Mouse (Mus musculus) embryonic facial prominence, embryonic 11.5 days (tissue): ENCODE results near the gene Tmem230. TPM values are rescaled to one million over a fixed set of nuclear protein-coding genes. Genes with fewer than 3 reads are reported as not detected.

Experiments
- ATAC-seq: fragments of 200-750 bp; cut with Nextera tagmentation; replicated peaks from 2 replicates; pipeline ENCODE4 v1.8.0; 2017; ENCODE audit warnings: low read depth; ENCODE audit not compliant: insufficient number of reproducible peaks, low FRiP score, low TSS enrichment
- DNase-seq: peaks from one replicate; pipeline ENCODE4 v3.0.0-alpha.2; 2015; ENCODE audit warnings: low spot score
- H3K27ac ChIP-seq: fragments of 300-500 bp; sonication (generic); replicated peaks from 2 replicates; pipeline ENCODE4 v1.5.1; 2014; ENCODE audit warnings: mild to moderate bottlenecking, low read depth, low read length, control low read depth
- H3K27me3 ChIP-seq: fragments of 300-500 bp; sonication (generic); 2 replicates; pipeline ENCODE4 v1.6.1; 2014; ENCODE audit warnings: mild to moderate bottlenecking, low read length, moderate library complexity, mixed read lengths; ENCODE audit not compliant: control insufficient read depth, insufficient read depth
- H3K36me3 ChIP-seq: fragments of 300-500 bp; sonication (generic); replicated peaks from 2 replicates; pipeline ENCODE4 v1.6.1; 2014; ENCODE audit warnings: low read depth, mild to moderate bottlenecking, low read length, moderate library complexity, mixed read lengths; ENCODE audit not compliant: control insufficient read depth, insufficient read depth
- H3K4me1 ChIP-seq: fragments of 300-500 bp; sonication (generic); 2 replicates; pipeline ENCODE4 v1.6.1; 2014; ENCODE audit warnings: low read length, mixed read lengths; ENCODE audit not compliant: control insufficient read depth, insufficient read depth
- H3K4me2 ChIP-seq: fragments of 300-500 bp; sonication (generic); 2 replicates; pipeline ENCODE4 v1.6.1; 2014; ENCODE audit warnings: low read depth, mild to moderate bottlenecking, control low read depth, low read length, moderate library complexity
- H3K4me3 ChIP-seq: fragments of 300-500 bp; sonication (generic); 2 replicates; pipeline ENCODE4 v1.5.1; 2014; ENCODE audit warnings: low read depth, low read length, control low read depth
- H3K9ac ChIP-seq: fragments of 300-500 bp; sonication (generic); replicated peaks from 2 replicates; pipeline ENCODE4 v1.6.1; 2014; ENCODE audit warnings: mild to moderate bottlenecking, control low read depth, low read length
- H3K9me3 ChIP-seq: fragments of 300-500 bp; sonication (generic); replicated peaks from 2 replicates; pipeline ENCODE4 v1.6.1; 2016; ENCODE audit warnings: mild to moderate bottlenecking, low read length, inconsistent platforms, mixed read lengths; ENCODE audit not compliant: control insufficient read depth
- WGBS: fragments of 180-500 bp; shearing (Covaris S2); extraction: QIAGEN DNeasy Blood & Tissue Kit; methylation state at CpG from one replicate; pipeline ENCODE4 v1.1.7; 2014; 5-methylcytosine and 5-hydroxymethylcytosine counted together
- polyA plus RNA-seq: library from polyadenylated mRNA; unstranded; fragments of >200 nt; fragmentation: Nextera tagmentation; extraction: Ambion mirVana; gene quantifications from 2 replicates; pipeline ENCODE4 v1.2.1, GENCODE M21; 2014

Gene Tmem230
- polyA plus RNA-seq, 1 experiment from 2014 or later, result 51.3 TPM

DNA sequence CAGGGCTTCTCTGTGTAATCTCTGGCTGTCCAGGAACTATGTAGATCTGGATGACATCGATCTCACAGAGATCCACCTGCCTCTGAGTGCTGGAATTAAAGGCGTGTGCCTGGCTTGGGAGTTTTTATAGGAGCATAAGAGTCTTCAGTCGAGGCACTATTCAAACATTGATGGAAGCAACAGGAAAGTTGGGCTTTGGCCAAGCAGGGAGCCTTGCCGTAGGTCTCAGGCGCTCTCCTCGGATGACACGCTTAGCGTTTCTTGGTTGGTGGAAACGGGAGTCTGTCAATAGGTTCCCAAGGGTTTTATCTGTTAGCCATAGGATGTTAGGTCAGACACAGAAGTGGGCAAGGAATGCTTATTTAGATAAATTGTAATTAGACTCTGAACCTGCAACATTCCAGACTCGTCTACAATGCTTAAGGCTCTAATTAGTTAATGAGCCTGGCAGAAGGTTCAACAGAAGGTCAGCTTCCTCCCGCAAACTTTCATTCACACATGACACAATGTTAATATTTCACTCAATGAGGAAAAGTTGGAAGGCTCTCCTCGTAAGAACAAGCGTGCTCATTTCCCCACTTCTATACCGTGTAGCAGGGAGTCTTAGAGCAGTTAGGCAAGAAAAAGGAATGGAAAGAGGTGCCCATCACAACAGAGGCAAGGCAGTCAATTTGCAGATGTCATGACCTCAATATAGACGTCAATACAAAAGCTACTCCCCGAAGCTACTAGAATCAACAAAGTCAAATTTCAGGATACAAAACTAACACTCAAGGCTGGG is 13.4 kb downstream of the Tmem230 start:
- no peaks in the 10 kb centered on the region for H3K27me3 ChIP-seq
- H3K9me3 ChIP-seq, result no peaks in the 10 kb centered on the region
- H3K4me1 ChIP-seq, result no peaks in the 10 kb centered on the region
- no peak overlapping the region for H3K4me2 ChIP-seq
- ATAC-seq (no peak), DNase-seq (no peak)
- H3K9ac ChIP-seq, result no peak overlapping the region
- H3K4me3 ChIP-seq, result no peak overlapping the region
- WGBS, result 61% methylated on average over 16 of the region's 16 CpGs
- H3K27ac ChIP-seq, result no peak overlapping the region
- H3K36me3 ChIP-seq, result no peaks in the 10 kb centered on the region

DNA sequence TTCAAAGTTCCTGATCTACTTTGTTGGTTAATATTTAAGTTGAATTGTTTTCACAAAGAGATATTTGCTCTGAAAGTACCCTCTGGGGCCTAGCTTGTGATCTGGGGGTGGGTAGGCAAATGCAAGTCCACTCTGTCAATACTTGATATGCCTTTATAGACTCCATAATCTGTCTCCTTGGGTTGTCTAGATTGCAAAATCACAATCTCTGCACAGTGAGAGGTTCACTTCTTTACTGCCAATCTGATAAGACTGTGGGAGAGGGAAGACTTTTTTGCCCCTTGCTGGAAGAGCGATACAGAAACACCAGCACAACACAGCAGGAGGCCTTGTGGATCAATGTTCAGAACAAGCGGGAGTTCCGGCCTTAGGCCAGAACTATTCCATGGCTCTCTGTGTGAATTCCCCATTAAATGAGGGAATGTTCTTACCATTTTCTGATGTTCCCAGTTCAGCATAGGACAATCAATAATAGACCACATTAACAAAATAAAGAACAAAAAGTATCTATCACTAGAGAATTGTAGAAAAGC is 15.1 kb downstream of the Tmem230 start:
- Histone ChIP-seq H3K4me2 (no peak overlapping the region), H3K9me3 (no peaks in the 10 kb centered on the region), H3K4me3 (no peak overlapping the region), H3K9ac (no peak overlapping the region), H3K27ac (no peak overlapping the region), H3K4me1 (no peaks in the 10 kb centered on the region), H3K36me3 (no peaks in the 10 kb centered on the region), H3K27me3 (no peaks in the 10 kb centered on the region)
- no peak for ATAC-seq
- WGBS, result 81% methylated on average over 3 of the region's 3 CpGs
- DNase-seq, result no peak

DNA sequence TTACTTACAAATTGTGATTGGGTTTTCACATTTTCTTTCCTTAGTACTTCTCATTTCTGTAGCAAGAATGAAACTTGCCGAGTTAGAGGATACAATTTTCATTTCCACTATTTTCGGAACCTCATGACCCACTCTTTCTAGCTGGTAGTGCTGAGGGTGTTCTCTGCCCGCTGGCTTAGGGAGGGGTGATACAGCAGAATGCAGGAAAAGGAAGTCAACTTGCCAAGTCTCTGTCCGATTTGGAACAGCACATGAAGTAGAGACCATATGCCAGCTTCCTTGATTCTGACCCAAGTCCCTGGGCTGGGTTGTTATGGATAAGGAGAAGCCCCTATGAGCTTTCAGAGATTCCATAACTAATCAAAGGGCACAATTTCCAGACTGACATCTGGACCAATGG is 23.2 kb downstream of the Tmem230 start:
- ATAC-seq (no peak), DNase-seq (no peak)
- 82% methylated on average over 4 of the region's 4 CpGs for WGBS
- Histone ChIP-seq H3K4me2 (no peak overlapping the region), H3K9me3 (no peaks in the 10 kb centered on the region), H3K9ac (no peak overlapping the region), H3K27me3 (no peaks in the 10 kb centered on the region), H3K4me3 (no peak overlapping the region), H3K4me1 (no peaks in the 10 kb centered on the region), H3K27ac (no peak overlapping the region), H3K36me3 (no peaks in the 10 kb centered on the region)

DNA sequence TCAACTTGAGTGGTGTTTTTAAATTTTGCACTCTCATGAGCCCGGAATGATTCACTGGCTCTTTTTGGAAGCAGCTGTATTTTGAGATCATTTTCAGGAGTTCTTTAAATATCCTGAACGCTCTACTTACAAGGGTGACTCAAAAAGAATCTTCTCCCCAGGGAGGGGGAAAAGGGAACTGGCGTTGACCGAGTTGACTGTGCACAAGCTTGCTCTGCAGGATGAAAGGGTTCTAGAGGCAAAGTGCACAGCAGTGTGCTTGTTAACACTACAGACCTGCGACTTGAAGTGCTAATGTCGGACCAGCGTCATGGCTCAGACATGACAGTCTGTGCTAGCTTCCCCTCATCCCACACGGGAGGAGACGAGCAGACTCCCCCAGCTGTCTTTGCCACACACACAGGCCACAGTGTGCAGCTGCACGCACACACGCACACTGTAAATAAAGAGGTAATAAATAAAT is 26.0 kb downstream of the Tmem230 start:
- H3K27me3 ChIP-seq, result no peaks in the 10 kb centered on the region
- H3K9me3 ChIP-seq, result no peaks in the 10 kb centered on the region
- H3K4me3 ChIP-seq, result no peak overlapping the region
- H3K27ac ChIP-seq, result no peak overlapping the region
- DNase-seq (no peak), ATAC-seq (no peak)
- no peaks in the 10 kb centered on the region for H3K4me1 ChIP-seq
- H3K9ac ChIP-seq, result no peak overlapping the region
- no peaks in the 10 kb centered on the region for H3K36me3 ChIP-seq
- WGBS, result 72% methylated on average over 11 of the region's 11 CpGs
- no peak overlapping the region for H3K4me2 ChIP-seq

DNA sequence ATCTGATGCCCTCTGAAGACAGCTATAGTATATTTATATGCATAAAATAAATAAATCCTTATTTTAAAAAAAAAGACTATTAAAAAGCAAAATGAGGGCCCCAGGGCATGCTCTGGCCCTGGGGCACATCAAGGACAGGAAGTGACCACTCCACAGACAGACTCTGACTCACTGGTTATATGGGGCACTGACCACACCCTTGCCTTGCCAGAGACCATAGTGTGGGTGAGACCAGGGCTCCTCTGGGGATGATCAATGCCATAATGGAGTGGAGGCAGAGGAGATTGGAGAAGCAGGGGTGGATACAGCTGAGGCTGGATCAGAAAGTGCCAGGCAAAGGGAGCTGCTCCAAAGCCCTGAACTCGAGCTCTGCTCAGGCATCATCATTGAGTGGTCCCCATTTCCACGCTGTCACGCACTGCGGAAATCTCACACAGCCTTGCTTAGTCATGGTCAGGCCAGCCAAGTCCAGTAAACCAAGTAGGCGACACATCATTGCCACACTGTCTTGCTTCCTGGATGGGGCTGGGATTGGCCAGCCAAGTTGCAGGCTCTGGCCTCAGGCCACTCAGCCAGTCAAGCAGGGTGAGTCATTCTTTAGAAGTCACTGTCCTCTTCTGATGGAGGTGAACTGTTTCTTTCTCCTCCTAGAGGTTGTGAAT is 35.5 kb downstream of the Tmem230 start:
- Histone ChIP-seq H3K36me3 (no peaks in the 10 kb centered on the region), H3K4me1 (no peaks in the 10 kb centered on the region), H3K9ac (no peak overlapping the region), H3K9me3 (no peaks in the 10 kb centered on the region), H3K27ac (no peak overlapping the region), H3K4me3 (no peak overlapping the region), H3K4me2 (no peak overlapping the region), H3K27me3 (no peaks in the 10 kb centered on the region)
- WGBS, result 85% methylated on average over 5 of the region's 5 CpGs
- DNase-seq, result no peak
- ATAC-seq, result no peak

DNA sequence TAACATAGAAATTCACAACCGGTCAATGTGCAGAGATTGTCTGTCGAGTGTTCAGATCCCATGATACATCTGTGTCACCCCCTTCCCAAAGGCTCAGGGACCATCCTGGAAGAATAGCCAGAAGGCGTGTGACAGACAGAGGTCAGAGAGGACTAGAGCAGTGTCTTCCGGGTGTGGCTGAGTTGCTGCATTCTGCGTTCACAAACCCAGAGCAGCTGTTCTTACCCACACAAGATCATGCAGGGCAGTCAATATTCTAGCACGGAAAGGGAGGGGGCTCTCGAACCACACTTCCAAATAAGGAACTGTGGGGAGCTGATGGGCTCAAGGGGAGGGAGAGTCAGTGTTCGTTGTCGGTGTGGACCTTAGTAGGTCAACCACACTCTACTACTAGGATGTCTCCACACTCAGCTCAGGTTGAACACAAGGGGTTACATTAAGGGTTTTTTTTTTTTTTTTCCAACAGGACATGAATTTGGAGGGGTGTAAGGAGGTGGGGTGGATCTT is 36.7 kb downstream of the Tmem230 start:
- Histone ChIP-seq H3K4me3 (no peak overlapping the region), H3K9me3 (no peaks in the 10 kb centered on the region), H3K4me2 (no peak overlapping the region), H3K4me1 (no peaks in the 10 kb centered on the region), H3K9ac (no peak overlapping the region), H3K36me3 (no peaks in the 10 kb centered on the region), H3K27ac (no peak overlapping the region), H3K27me3 (no peaks in the 10 kb centered on the region)
- 81% methylated on average over 9 of the region's 9 CpGs for WGBS
- ATAC-seq (no peak), DNase-seq (no peak)

DNA sequence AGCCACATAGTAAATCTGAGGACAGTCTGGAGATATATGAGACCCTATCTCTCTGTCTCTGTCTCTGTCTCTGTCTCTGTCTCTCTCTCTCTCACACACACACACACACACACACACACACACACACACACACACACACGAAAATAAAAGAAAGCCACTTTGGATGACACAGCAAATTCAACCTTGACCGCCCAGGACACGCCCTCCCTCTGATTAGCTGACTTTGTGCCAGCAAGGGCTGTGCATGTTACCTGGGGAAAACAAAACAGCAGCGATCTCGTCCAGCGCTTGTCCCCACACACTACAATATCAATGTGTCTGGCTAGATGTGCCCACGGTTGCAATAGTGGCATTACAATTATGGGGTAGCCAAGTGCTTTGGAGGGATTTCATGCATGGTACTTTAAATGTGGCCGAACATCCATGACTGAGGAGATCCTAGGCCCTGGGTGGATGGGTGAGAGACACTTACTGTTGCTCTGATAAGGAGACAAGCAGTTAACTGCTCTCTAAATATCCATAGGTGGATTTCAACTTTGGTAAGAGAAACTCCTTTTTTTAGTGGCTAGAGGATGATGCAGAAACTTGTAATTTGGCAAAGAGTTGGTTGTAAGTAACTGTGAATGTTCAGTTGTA is 39.2 kb downstream of the Tmem230 start:
- Histone ChIP-seq H3K4me2 (no peak overlapping the region), H3K27ac (no peak overlapping the region), H3K27me3 (no peaks in the 10 kb centered on the region), H3K9ac (no peak overlapping the region), H3K36me3 (no peaks in the 10 kb centered on the region), H3K9me3 (no peaks in the 10 kb centered on the region), H3K4me1 (no peaks in the 10 kb centered on the region), H3K4me3 (no peak overlapping the region)
- DNase-seq (no peak), ATAC-seq (no peak)
- WGBS, result 88% methylated on average over 8 of the region's 8 CpGs
